Mouse (Mus musculus): ENCODE measurements at regions not wholly inside any gene's neighbourhood (a gene's known extent, or its start where the extent isn't known, plus 50 kb on each side); places are given as distances from the start of the nearest gene placed in this dataset.
A peak's percentile ranks its signal among the peaks of the same experiment; 100 is the strongest.

DNA sequence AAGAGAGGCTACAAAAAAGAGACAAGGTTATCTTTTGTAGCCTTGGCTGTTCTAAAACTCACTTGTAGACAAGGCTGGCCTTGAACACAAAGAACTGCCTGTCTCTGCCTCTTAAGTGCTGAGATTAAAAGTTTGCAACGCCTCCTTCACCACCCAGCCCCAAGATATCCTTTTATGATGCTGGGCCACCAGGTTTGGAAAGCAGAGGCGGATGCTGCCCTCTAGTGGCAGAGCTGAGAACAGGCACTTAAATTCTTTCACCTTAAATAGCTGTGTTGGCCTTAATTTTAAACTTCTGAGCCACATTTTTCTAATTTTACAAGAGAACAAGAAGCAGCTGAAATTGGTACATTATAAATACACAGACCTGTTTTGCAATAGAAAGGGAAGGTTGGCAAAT is 82.5 kb upstream of the Tmem132d start:
- no peak for ATAC-seq (ENCODE audit: extremely low read depth, insufficient number of reproducible peaks, low FRiP score, low TSS enrichment)
- Histone ChIP-seq H3K27ac (replicated peaks) (no peak overlapping the region), H3K9ac (no peak overlapping the region), H3K9me3 (no peaks in the 10 kb centered on the region), H3K4me3 (no peak overlapping the region), H3K27me3 (replicated peaks) (peaks cover 34% of the 10 kb centered on the region), H3K4me2 (no peak overlapping the region), H3K4me1 (no peaks in the 10 kb centered on the region), H3K36me3 (no peaks in the 10 kb centered on the region)
- WGBS, result 4% methylated on average over 2 of the region's 2 CpGs

DNA sequence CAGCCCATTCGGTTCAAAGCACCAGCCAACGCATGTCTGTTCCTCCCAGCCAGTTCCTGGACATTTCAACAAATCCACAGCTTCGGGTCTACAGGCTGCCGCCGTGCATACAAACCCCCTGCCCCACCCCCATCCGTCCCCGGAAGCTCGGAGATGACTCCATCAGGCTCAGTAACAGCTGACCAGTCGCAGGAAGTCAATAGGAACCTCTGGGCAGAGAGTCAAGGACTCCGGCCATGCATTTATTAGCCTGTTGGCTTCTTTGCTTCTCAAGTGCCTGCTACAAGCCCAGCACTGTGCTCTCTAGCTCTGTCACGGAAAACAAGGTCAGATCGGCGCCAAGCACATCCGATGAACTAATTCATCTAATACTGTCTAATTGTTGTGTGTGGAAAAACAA is 80.4 kb upstream of the Tmem132d start:
- Histone ChIP-seq H3K4me1 (no peaks in the 10 kb centered on the region), H3K27me3 (replicated peaks) (peaks cover 15% of the 10 kb centered on the region), H3K4me3 (no peak overlapping the region), H3K4me2 (no peak overlapping the region), H3K27ac (replicated peaks) (no peak overlapping the region), H3K9ac (no peak overlapping the region), H3K9me3 (peaks cover 9% of the 10 kb centered on the region; the same call in 1 of the 2 replicates), H3K36me3 (no peaks in the 10 kb centered on the region)
- no peak for ATAC-seq (ENCODE audit: extremely low read depth, insufficient number of reproducible peaks, low FRiP score, low TSS enrichment)
- WGBS, result 70% methylated on average over 14 of the region's 14 CpGs

DNA sequence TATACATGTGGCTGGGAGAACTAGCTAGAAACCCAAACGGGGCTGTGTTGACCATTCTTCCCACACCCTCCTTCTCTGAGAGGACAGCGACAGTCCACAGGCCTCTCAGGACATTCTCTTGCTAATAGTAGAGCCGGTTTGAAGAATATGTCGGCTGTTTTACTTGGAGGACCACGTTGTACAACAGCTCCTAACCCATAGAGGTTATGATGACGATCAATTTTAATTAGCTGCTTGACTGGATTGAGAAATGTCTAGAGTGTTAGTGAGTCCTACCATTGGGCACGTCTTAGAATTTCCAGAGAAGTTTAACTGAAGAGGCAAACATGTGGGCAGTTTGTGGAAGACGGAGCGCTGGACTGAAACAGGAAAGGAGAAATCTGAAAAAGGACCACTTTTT is 79.7 kb upstream of the Tmem132d start:
- 75% methylated on average over 9 of the region's 9 CpGs for WGBS
- H3K27ac ChIP-seq (replicated peaks), result no peak overlapping the region
- H3K4me2 ChIP-seq, result no peak overlapping the region
- H3K36me3 ChIP-seq, result no peaks in the 10 kb centered on the region
- no peak overlapping the region for H3K9ac ChIP-seq
- H3K27me3 ChIP-seq (replicated peaks), result peaks cover 11% of the 10 kb centered on the region
- no peak for ATAC-seq (ENCODE audit: extremely low read depth, insufficient number of reproducible peaks, low FRiP score, low TSS enrichment)
- H3K4me1 ChIP-seq, result no peaks in the 10 kb centered on the region
- H3K4me3 ChIP-seq, result no peak overlapping the region
- peaks cover 9% of the 10 kb centered on the region; the same call in 1 of the 2 replicates for H3K9me3 ChIP-seq

DNA sequence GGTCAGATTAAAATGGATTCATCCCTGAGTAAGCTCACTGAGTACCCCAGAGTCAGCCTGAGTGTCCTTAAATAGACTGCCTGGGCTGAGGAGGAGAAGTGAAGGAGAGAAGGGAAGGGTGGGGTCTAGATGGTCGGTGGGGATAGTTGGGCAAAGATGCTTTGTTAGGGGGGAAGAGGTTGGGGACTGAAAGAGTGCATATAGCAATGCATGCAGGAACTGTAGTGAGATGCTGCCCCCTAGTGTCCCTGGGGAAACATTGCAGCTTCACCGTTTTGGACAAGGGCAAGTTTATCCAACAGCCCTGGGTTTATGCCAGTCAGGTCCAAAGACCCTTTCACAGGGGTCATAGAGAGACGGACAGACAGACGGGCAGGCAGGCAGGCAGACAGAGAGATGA is 71.6 kb upstream of the Tmem132d start:
- no peak for ATAC-seq (ENCODE audit: extremely low read depth, insufficient number of reproducible peaks, low FRiP score, low TSS enrichment)
- Histone ChIP-seq H3K27me3 (replicated peaks) (no peaks in the 10 kb centered on the region), H3K27ac (replicated peaks) (no peak overlapping the region), H3K9me3 (peaks cover 6% of the 10 kb centered on the region; the same call in 1 of the 2 replicates), H3K36me3 (no peaks in the 10 kb centered on the region), H3K9ac (no peak overlapping the region), H3K4me1 (no peaks in the 10 kb centered on the region), H3K4me3 (no peak overlapping the region), H3K4me2 (no peak overlapping the region)
- under 1% methylated on average over 4 of the region's 4 CpGs for WGBS

DNA sequence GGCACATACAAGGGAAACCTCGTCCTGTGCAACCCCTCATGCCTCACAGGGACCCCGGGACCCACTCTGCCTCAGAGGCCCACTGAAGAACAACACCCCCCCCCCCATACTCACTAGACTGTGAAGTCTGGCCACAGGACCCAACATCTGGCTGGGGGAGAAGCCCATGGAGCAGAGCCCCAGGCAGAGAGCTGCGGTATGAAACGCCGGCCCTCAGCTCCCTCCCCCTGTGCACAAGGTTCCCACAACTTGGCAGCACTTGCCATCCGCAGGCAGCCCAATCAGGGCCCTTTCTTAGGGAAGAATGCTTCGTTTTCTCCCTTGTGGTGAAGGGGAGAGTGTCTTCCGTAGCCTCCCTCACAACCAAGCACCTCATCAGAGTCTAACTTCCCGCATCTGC is 66.6 kb upstream of the Tmem132d start:
- H3K36me3 ChIP-seq, result no peaks in the 10 kb centered on the region

DNA sequence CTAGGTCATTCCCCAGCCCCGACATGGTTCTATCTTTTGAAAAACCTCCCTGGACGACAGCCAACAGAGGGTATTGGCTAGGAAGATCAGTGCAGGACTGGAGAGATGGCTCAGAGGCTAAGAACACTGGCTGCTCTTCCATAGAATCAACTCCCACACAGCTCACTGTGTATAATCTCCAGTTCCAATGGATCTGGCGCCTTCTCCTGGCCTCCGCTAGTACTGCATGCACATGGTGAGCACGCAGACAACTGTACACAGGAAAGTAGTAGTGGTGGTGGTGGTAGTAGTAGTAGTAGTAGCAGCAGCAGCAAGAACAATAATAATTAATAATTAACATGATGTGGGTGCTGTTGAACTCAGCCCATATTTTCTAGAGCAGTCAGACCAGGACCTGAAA is 66.2 kb upstream of the Tmem132d start:
- Histone ChIP-seq H3K9me3 (no peaks in the 10 kb centered on the region), H3K4me3 (no peak overlapping the region), H3K36me3 (no peaks in the 10 kb centered on the region), H3K27me3 (replicated peaks) (no peaks in the 10 kb centered on the region), H3K9ac (no peak overlapping the region), H3K27ac (replicated peaks) (no peak overlapping the region), H3K4me1 (no peaks in the 10 kb centered on the region), H3K4me2 (no peak overlapping the region)
- WGBS, result 41% methylated on average over 5 of the region's 5 CpGs
- no peak for ATAC-seq (ENCODE audit: extremely low read depth, insufficient number of reproducible peaks, low FRiP score, low TSS enrichment)

More for the DNA sequence above, 66.6 kb upstream of the Tmem132d start:
- no peak overlapping the region for H3K4me3 ChIP-seq
- H3K4me1 ChIP-seq, result no peaks in the 10 kb centered on the region
- no peaks in the 10 kb centered on the region for H3K9me3 ChIP-seq
- WGBS, result 38% methylated on average over 9 of the region's 9 CpGs
- no peaks in the 10 kb centered on the region for H3K27me3 ChIP-seq (replicated peaks)
- H3K4me2 ChIP-seq, result no peak overlapping the region
- ATAC-seq (ENCODE audit: extremely low read depth, insufficient number of reproducible peaks, low FRiP score, low TSS enrichment), result no peak
- no peak overlapping the region for H3K9ac ChIP-seq
- no peak overlapping the region for H3K27ac ChIP-seq (replicated peaks)

DNA sequence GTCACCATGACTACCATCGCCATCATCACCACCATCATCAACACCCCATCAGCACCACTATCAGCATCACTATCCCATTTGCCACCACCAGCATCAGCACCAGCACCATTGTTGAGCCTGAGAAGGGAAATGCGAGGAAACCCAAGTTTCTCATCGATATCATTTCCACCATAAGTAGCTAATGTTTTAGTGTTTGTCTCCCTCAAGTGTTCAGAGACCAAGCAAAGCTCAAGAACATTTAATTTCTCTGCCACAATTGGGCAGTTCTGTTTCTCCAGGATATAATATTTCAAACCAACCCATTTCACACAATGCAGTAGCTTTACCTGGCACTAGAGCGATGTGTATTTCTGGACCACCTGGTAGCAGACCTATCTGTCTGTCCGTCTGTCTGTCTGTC is 59.7 kb upstream of the Tmem132d start:
- Histone ChIP-seq H3K27me3 (replicated peaks) (no peaks in the 10 kb centered on the region), H3K4me3 (no peak overlapping the region), H3K4me2 (no peak overlapping the region), H3K27ac (replicated peaks) (no peak overlapping the region), H3K9me3 (peaks cover 12% of the 10 kb centered on the region; the same call in 1 of the 2 replicates), H3K36me3 (no peaks in the 10 kb centered on the region), H3K9ac (no peak overlapping the region), H3K4me1 (no peaks in the 10 kb centered on the region)
- 77% methylated on average over 5 of the region's 5 CpGs for WGBS
- ATAC-seq (ENCODE audit: extremely low read depth, insufficient number of reproducible peaks, low FRiP score, low TSS enrichment), result no peak

DNA sequence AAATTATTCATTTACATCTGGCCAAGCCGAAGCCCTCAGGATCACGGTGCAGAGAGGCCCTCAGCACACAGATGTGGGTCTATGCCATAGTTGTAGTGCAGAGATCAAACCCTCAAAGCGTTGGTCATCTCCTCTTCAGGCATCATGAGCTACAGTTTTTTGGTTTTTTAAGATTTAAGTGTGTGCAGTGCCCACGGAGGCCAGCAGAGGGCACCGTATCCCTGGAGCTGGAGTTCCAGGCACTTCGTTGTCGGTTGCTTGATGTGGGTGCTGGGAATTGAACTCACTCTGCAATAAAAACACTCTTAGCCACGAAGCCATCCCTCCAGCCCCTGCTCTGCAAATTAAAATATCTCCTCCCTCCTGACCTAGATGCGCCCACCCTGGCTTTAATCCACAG is 58.3 kb upstream of the Tmem132d start:
- no peaks in the 10 kb centered on the region for H3K4me1 ChIP-seq
- H3K9me3 ChIP-seq, result peaks cover 12% of the 10 kb centered on the region; the same call in 1 of the 2 replicates
- H3K4me2 ChIP-seq, result no peak overlapping the region
- H3K27ac ChIP-seq (replicated peaks), result no peak overlapping the region
- 20% methylated on average over 9 of the region's 9 CpGs for WGBS
- no peaks in the 10 kb centered on the region for H3K27me3 ChIP-seq (replicated peaks)
- H3K9ac ChIP-seq, result no peak overlapping the region
- no peak for ATAC-seq (ENCODE audit: extremely low read depth, insufficient number of reproducible peaks, low FRiP score, low TSS enrichment)
- no peaks in the 10 kb centered on the region for H3K36me3 ChIP-seq
- no peak overlapping the region for H3K4me3 ChIP-seq

DNA sequence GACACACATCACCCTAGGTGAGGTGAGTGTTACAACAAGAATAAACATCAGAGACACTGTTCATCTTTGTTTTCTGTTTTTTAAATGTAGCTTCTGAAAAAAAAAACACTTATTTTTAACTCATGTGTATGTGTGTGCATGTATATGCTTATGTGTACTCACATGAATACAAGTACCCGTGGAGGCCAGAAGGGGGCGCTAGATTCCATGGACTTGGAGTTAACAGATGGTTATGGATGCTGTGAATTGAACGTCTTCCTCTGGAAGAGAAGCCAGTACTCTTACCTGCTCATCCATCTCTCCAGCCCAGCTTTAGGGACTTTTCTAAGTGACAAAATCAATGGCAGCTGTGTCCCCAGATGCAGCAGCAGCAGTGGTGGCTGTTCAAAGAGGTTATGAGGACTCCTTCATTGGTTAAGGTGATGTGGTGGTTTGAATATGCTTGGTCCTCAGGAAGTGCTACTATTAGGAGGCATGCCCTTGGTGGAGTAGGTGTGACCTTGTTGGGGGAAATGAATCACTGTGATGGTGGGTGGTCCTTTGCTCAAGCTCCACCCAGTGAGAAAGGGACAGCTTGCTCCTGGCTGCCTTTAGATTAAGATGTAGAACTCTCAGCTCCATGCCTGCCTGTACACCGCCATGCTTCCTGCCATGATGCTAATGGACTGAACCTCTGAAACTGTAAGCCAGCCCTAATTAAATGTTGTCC is 56.1 kb upstream of the Tmem132d start:
- Histone ChIP-seq H3K9ac (no peak overlapping the region), H3K4me1 (no peaks in the 10 kb centered on the region), H3K27me3 (replicated peaks) (peaks cover 10% of the 10 kb centered on the region), H3K9me3 (peaks cover 12% of the 10 kb centered on the region; the same call in 1 of the 2 replicates), H3K4me3 (no peak overlapping the region), H3K4me2 (no peak overlapping the region), H3K36me3 (no peaks in the 10 kb centered on the region), H3K27ac (replicated peaks) (no peak overlapping the region)
- whole genome bisulfite sequencing, result 72% methylated on average over 4 of the region's 4 CpGs
- no peak for ATAC-seq (ENCODE audit: extremely low read depth, insufficient number of reproducible peaks, low FRiP score, low TSS enrichment)

DNA sequence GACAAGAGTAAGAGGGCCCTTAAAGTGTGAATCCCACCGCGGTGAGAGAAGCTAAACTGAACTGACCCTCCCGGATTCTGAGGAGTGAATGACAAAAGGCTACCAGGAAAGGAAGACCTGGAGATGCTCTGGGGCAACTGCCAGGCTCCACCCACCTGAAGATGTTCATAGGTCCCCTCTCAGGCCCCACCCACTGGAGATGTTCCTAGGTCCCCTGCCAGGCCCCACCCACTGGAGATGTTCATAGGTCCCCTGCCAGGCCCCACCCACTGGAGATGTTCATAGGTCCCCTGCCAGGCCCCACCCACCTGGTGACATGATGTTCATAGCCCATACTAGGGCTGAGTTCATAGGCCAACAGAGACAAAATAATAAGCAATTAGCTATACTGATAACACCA is 54.5 kb upstream of the Tmem132d start:
- Histone ChIP-seq H3K27me3 (replicated peaks) (peaks cover 25% of the 10 kb centered on the region), H3K9ac (no peak overlapping the region), H3K4me3 (no peak overlapping the region), H3K36me3 (no peaks in the 10 kb centered on the region), H3K4me1 (peaks cover 5% of the 10 kb centered on the region; the same call in 1 of the 2 replicates), H3K4me2 (no peak overlapping the region), H3K9me3 (peaks cover 12% of the 10 kb centered on the region; the same call in 1 of the 2 replicates), H3K27ac (replicated peaks) (no peak overlapping the region)
- 62% methylated on average over 3 of the region's 3 CpGs for WGBS
- no peak for ATAC-seq (ENCODE audit: extremely low read depth, insufficient number of reproducible peaks, low FRiP score, low TSS enrichment)

DNA sequence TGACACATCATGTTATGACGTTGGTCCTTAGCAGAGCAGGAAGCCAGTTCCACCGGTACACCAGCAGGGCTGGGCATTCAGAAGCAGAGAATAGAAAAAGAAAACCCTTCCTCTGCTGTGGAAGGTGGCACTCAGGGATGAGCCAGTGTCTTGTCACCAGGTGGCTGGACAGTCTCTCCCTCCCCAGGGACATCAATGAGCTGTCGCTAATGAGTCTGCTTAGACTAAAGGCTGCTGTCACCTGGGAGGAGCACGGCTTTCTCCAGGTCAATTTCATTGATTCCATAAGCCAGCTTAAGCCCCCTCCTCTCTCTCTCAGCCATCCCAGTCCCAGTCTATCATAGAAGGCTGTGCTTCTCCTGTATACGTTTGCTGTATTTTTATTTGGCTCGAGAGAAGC is 51.2 kb upstream of the Tmem132d start:
- 39% methylated on average over 6 of the region's 6 CpGs for WGBS
- H3K4me3 ChIP-seq, result no peak overlapping the region

DNA sequence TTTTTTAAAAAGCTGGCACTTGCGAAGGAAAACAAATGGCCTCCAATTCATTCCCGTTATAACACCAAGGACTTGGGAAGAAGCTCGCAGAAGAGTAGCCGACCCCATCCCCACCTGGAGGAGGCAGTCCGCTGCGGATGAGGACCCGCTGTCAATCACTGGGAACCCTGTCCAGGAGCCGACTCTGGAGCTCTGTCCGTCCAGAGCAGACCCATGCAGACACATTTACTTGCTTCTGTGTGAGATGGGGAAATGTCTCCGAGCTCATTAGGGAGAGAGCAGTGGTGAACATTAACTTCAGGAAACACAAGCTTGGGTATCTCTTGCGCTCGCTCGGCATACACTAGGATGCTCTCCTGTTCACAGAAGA is 50.5 kb upstream of the Tmem132d start:
- 7% methylated on average over 13 of the region's 13 CpGs for WGBS
- H3K9ac ChIP-seq, result no peak overlapping the region
- no peaks in the 10 kb centered on the region for H3K36me3 ChIP-seq
- ATAC-seq (ENCODE audit: extremely low read depth, insufficient number of reproducible peaks, low FRiP score, low TSS enrichment), result no peak
- peaks cover 31% of the 10 kb centered on the region for H3K27me3 ChIP-seq (replicated peaks)
- peaks cover 6% of the 10 kb centered on the region; the same call in 1 of the 2 replicates for H3K9me3 ChIP-seq
- peaks cover 5% of the 10 kb centered on the region; the same call in 1 of the 2 replicates for H3K4me1 ChIP-seq
- no peak overlapping the region for H3K27ac ChIP-seq (replicated peaks)
- peak overlapping the region; percentile 58 for H3K4me2 ChIP-seq
- H3K4me3 ChIP-seq, result peak overlapping the region; percentile 35; the same call in 1 of the 2 replicates

More for the DNA sequence above, 51.2 kb upstream of the Tmem132d start:
- no peak for ATAC-seq (ENCODE audit: extremely low read depth, insufficient number of reproducible peaks, low FRiP score, low TSS enrichment)
- H3K9me3 ChIP-seq, result peaks cover 9% of the 10 kb centered on the region
- peaks cover 5% of the 10 kb centered on the region; the same call in 1 of the 2 replicates for H3K4me1 ChIP-seq
- H3K4me2 ChIP-seq, result no peak overlapping the region
- no peak overlapping the region for H3K9ac ChIP-seq
- peaks cover 31% of the 10 kb centered on the region for H3K27me3 ChIP-seq (replicated peaks)
- H3K36me3 ChIP-seq, result no peaks in the 10 kb centered on the region
- H3K27ac ChIP-seq (replicated peaks), result no peak overlapping the region
